Mouse (Mus musculus) MEL (cell line): ENCODE measurements around the gene Atp8b5. TPM values are rescaled to one million over a fixed set of nuclear protein-coding genes. Genes with fewer than 3 reads are reported as not detected.
A peak's percentile ranks its signal among the peaks of the same experiment; 100 is the strongest.

Source experiments
- DNase-seq: peaks from one replicate; pipeline ENCODE4 v3.0.0; 2011; ENCODE audit warnings: low read depth, low spot score
- H3K27ac ChIP-seq: 2 replicates; pipeline ENCODE4 v1.5.1; 2012; ENCODE audit warnings: low read depth, mild to moderate bottlenecking, control low read depth, low read length, moderate library complexity; ENCODE audit not compliant: control insufficient read depth
- H3K27me3 ChIP-seq, 2 experiments: fragments of 150-350 bp in 1 of 2; sonication (generic) in 1 of 2; 2 replicates each; pipeline ENCODE4 v1.6.1; 2012; ENCODE audit warnings: low read length in 2 of 2, mild to moderate bottlenecking in 2 of 2, improper control_type of control experiment in 1 of 2, moderate library complexity in 1 of 2; ENCODE audit not compliant: insufficient read depth in 2 of 2, control insufficient read depth in 1 of 2
- H3K36me3 ChIP-seq, 2 experiments: 2 replicates each; pipeline ENCODE4 v1.6.1; 2012 to 2014; ENCODE audit warnings: low read length in 2 of 2, improper control_type of control experiment in 1 of 2, inconsistent platforms in 1 of 2, mild to moderate bottlenecking in 1 of 2; ENCODE audit not compliant: insufficient read depth in 2 of 2, control insufficient read depth in 1 of 2
- H3K4me1 ChIP-seq, 2 experiments: fragments of 150-350 bp in 1 of 2; sonication (generic) in 1 of 2; 2 replicates each; pipeline ENCODE4 v1.6.1; 2012; ENCODE audit warnings: low read length in 2 of 2, improper control_type of control experiment in 1 of 2, mild to moderate bottlenecking in 1 of 2; ENCODE audit not compliant: insufficient read depth in 2 of 2, control insufficient read depth in 1 of 2
- H3K4me3 ChIP-seq, 2 experiments: fragments of 150-350 bp in 1 of 2; sonication (generic) in 1 of 2; 2 replicates each; pipeline ENCODE4 v1.5.1; 2012; ENCODE audit warnings: low read depth in 2 of 2, low read length in 2 of 2, mild to moderate bottlenecking in 2 of 2, moderate library complexity in 2 of 2, control low read depth in 1 of 2, improper control_type of control experiment in 1 of 2; ENCODE audit not compliant: control insufficient read depth in 1 of 2, insufficient read depth in 1 of 2
- H3K79me2 ChIP-seq: 2 replicates; pipeline ENCODE4 v1.6.1; 2012; ENCODE audit warnings: mild to moderate bottlenecking, low read length, moderate library complexity; ENCODE audit not compliant: control insufficient read depth, poor library complexity, insufficient read depth
- H3K9ac ChIP-seq: 2 replicates; pipeline ENCODE4 v1.6.1; 2012; ENCODE audit warnings: low read depth, mild to moderate bottlenecking, control low read depth, low read length, moderate library complexity; ENCODE audit not compliant: control insufficient read depth, poor library complexity, severe bottlenecking
- H3K9me3 ChIP-seq: fragments of 150-350 bp; sonication (generic); replicated peaks from 2 replicates; pipeline ENCODE4 v1.6.1; 2012; ENCODE audit warnings: mild to moderate bottlenecking, low read length, improper control_type of control experiment, moderate library complexity; ENCODE audit not compliant: insufficient read depth
- BHLHE40 ChIP-seq: IDR thresholded peaks from 2 replicates; pipeline ENCODE4 v1.6.1; 2012; ENCODE audit warnings: low read depth, mild to moderate bottlenecking, inconsistent platforms, low read length, improper control_type of control experiment, borderline replicate concordance
- E2F4 ChIP-seq: IDR thresholded peaks from 2 replicates; pipeline ENCODE4 v1.6.1; 2011; ENCODE audit warnings: low read depth, low read length, improper control_type of control experiment, borderline replicate concordance
- ELF1 ChIP-seq: IDR thresholded peaks from 2 replicates; pipeline ENCODE4 v1.6.1; 2014; ENCODE audit warnings: low read depth, mild to moderate bottlenecking, inconsistent platforms, low read length, improper control_type of control experiment, moderate library complexity
- EP300 ChIP-seq, 2 experiments: IDR thresholded peaks; 2 replicates each; pipeline ENCODE4 v1.6.1; 2011; ENCODE audit warnings: improper control_type of control experiment in 2 of 2, low read length in 2 of 2, low read depth in 1 of 2, mild to moderate bottlenecking in 1 of 2
- ETS1 ChIP-seq: IDR thresholded peaks from 2 replicates; pipeline ENCODE4 v1.6.1; 2012; ENCODE audit warnings: low read depth, mild to moderate bottlenecking, inconsistent platforms, low read length, improper control_type of control experiment, moderate library complexity
- GABPA ChIP-seq: IDR thresholded peaks from 2 replicates; pipeline ENCODE4 v1.6.1; 2012; ENCODE audit warnings: low read depth, mild to moderate bottlenecking, inconsistent platforms, low read length, improper control_type of control experiment, moderate library complexity
- GATA1 ChIP-seq: IDR thresholded peaks from 2 replicates; pipeline ENCODE4 v1.6.1; 2011; ENCODE audit warnings: low read depth, low read length, improper control_type of control experiment
- HCFC1 ChIP-seq: IDR thresholded peaks from 2 replicates; pipeline ENCODE4 v1.6.1; 2012; ENCODE audit warnings: low read depth, mild to moderate bottlenecking, inconsistent platforms, low read length, improper control_type of control experiment, moderate library complexity
- JUND ChIP-seq: IDR thresholded peaks from 2 replicates; pipeline ENCODE4 v1.6.1; 2011; ENCODE audit warnings: low read depth, mild to moderate bottlenecking, improper control_type of control experiment, low read length
- KAT2A ChIP-seq: conservative IDR thresholded peaks from 2 replicates; pipeline ENCODE4 v1.6.1; 2012; ENCODE audit warnings: low read depth, low read length, improper control_type of control experiment, inconsistent platforms
- MAFK ChIP-seq: IDR thresholded peaks from 2 replicates; pipeline ENCODE4 v1.6.1; 2011; ENCODE audit warnings: low read depth, mild to moderate bottlenecking, low read length, improper control_type of control experiment, borderline replicate concordance
- MAX ChIP-seq: IDR thresholded peaks from 2 replicates; pipeline ENCODE4 v1.6.1; 2011; ENCODE audit warnings: low read length, improper control_type of control experiment
- MAZ ChIP-seq: IDR thresholded peaks from 2 replicates; pipeline ENCODE4 v1.6.1; 2012; ENCODE audit warnings: low read depth, mild to moderate bottlenecking, inconsistent platforms, low read length, improper control_type of control experiment
- MEF2A ChIP-seq: IDR thresholded peaks from 2 replicates; pipeline ENCODE4 v1.6.1; 2014; ENCODE audit warnings: low read depth, mild to moderate bottlenecking, inconsistent platforms, low read length, improper control_type of control experiment; ENCODE audit not compliant: poor library complexity, insufficient replicate concordance, severe bottlenecking; ENCODE audit errors: extremely low read depth
- MXI1 ChIP-seq: IDR thresholded peaks from 2 replicates; pipeline ENCODE4 v1.6.1; 2011; ENCODE audit warnings: mild to moderate bottlenecking, low read depth, low read length, improper control_type of control experiment
- MYB ChIP-seq: IDR thresholded peaks from 2 replicates; pipeline ENCODE4 v1.6.1; 2011; ENCODE audit warnings: mild to moderate bottlenecking, low read depth, low read length, improper control_type of control experiment
- MYC ChIP-seq: IDR thresholded peaks from 2 replicates; pipeline ENCODE4 v1.6.1; 2011; ENCODE audit warnings: low read depth, mild to moderate bottlenecking, low read length, improper control_type of control experiment, moderate library complexity
- NELFE ChIP-seq: IDR thresholded peaks from 2 replicates; pipeline ENCODE4 v1.6.1; 2011; ENCODE audit warnings: low read depth, low read length, improper control_type of control experiment
- NRF1 ChIP-seq: IDR thresholded peaks from 2 replicates; pipeline ENCODE4 v1.6.1; 2014; ENCODE audit warnings: low read depth, mild to moderate bottlenecking, inconsistent platforms, low read length, improper control_type of control experiment, moderate library complexity; ENCODE audit not compliant: poor library complexity, insufficient read depth, severe bottlenecking
- POLR2A ChIP-seq, 2 experiments: IDR thresholded peaks; 2 replicates each; pipeline ENCODE4 v1.6.1; 2011 to 2012; ENCODE audit warnings: low read length in 2 of 2, mild to moderate bottlenecking in 2 of 2, control low read depth in 1 of 2, improper control_type of control experiment in 1 of 2, low read depth in 1 of 2, moderate library complexity in 1 of 2; ENCODE audit not compliant: control insufficient read depth in 1 of 2, insufficient read depth in 1 of 2, poor library complexity in 1 of 2
- POLR2AphosphoS2 ChIP-seq: IDR thresholded peaks from 2 replicates; pipeline ENCODE4 v1.6.1; 2011; ENCODE audit warnings: low read length, improper control_type of control experiment
- POLR2AphosphoS5 ChIP-seq: IDR thresholded peaks from 2 replicates; pipeline ENCODE4 v1.6.1; 2012; ENCODE audit warnings: low read depth, borderline replicate concordance, mild to moderate bottlenecking, inconsistent platforms, low read length, moderate library complexity, mixed read lengths
- RAD21 ChIP-seq: IDR thresholded peaks from 2 replicates; pipeline ENCODE4 v1.6.1; 2011; ENCODE audit warnings: mild to moderate bottlenecking, low read depth, low read length, improper control_type of control experiment
- RCOR1 ChIP-seq: IDR thresholded peaks from 2 replicates; pipeline ENCODE4 v1.6.1; 2012; ENCODE audit warnings: low read depth, mild to moderate bottlenecking, inconsistent platforms, low read length, improper control_type of control experiment
- SIN3A ChIP-seq: IDR thresholded peaks from 2 replicates; pipeline ENCODE4 v1.6.1; 2012; ENCODE audit warnings: low read length, improper control_type of control experiment, inconsistent platforms
- SMC3 ChIP-seq: IDR thresholded peaks from 2 replicates; pipeline ENCODE4 v1.6.1; 2011; ENCODE audit warnings: low read depth, low read length, improper control_type of control experiment
- TAL1 ChIP-seq: IDR thresholded peaks from 2 replicates; pipeline ENCODE4 v1.6.1; 2012; ENCODE audit warnings: mild to moderate bottlenecking, inconsistent platforms, low read length, moderate library complexity, mixed read lengths
- TBP ChIP-seq: IDR thresholded peaks from 2 replicates; pipeline ENCODE4 v1.8.0; 2011; ENCODE audit warnings: low read depth, low read length, improper control_type of control experiment
- TCF12 ChIP-seq: IDR thresholded peaks from 2 replicates; pipeline ENCODE4 v1.6.1; 2014; ENCODE audit warnings: low read depth, mild to moderate bottlenecking, inconsistent platforms, low read length, improper control_type of control experiment, moderate library complexity
- UBTF ChIP-seq: IDR thresholded peaks from 2 replicates; pipeline ENCODE4 v1.6.1; 2012; ENCODE audit warnings: low read depth, mild to moderate bottlenecking, inconsistent platforms, low read length, improper control_type of control experiment, moderate library complexity, borderline replicate concordance; ENCODE audit not compliant: insufficient read depth
- USF1 ChIP-seq: IDR thresholded peaks from 2 replicates; pipeline ENCODE4 v1.6.1; 2014; ENCODE audit warnings: low read depth, mild to moderate bottlenecking, inconsistent platforms, low read length, improper control_type of control experiment, moderate library complexity
- ZKSCAN1 ChIP-seq: IDR thresholded peaks from 2 replicates; pipeline ENCODE4 v1.6.1; 2012; ENCODE audit warnings: low read depth, mild to moderate bottlenecking, inconsistent platforms, low read length, improper control_type of control experiment, moderate library complexity
- ZMIZ1 ChIP-seq: IDR thresholded peaks from 2 replicates; pipeline ENCODE4 v1.6.1; 2012; ENCODE audit warnings: low read depth, mild to moderate bottlenecking, inconsistent platforms, low read length, improper control_type of control experiment, moderate library complexity
- ZNF384 ChIP-seq: IDR thresholded peaks from 2 replicates; pipeline ENCODE4 v1.6.1; 2012; ENCODE audit warnings: low read depth, mild to moderate bottlenecking, inconsistent platforms, low read length, improper control_type of control experiment
- polyA plus RNA-seq, 2 experiments: library from polyadenylated mRNA; stranded (reverse) in 1 of 2; unstranded in 1 of 2; fragments of >175 nt in 1 of 2; fragments of >200 nt in 1 of 2; gene quantifications; 2 replicates each; pipeline versions ENCODE4 v1.2.1 to v1.2.4; 2012; ENCODE audit warnings: low replicate concordance in 2 of 2, low read depth in 1 of 2; ENCODE audit not compliant: insufficient read length in 2 of 2, insufficient read depth in 1 of 2, missing spikeins in 1 of 2
- total RNA-seq: library from RNA; depleted of rRNA; stranded (reverse); fragments of 300-350 nt; gene quantifications from 2 replicates; pipeline ENCODE4 v1.2.3, GENCODE M21; 2012

Gene Atp8b5
- total and polyA plus RNA-seq, 3 experiments: 4.9 to 5.0 TPM; not detected in 1

- Histone ChIP-seq H3K27ac (peak overlapping the region; percentile 96), H3K4me3 (peak overlapping the region; percentile 25 to 36; a peak in 2 of 4 replicates)
These were observed 150.5 kb downstream of the Atp8b5 start for GRCm38 (mm10) chr4:43417269-43418062.

GRCm38 (mm10) chr4:43418450-43418849, 151.5 kb downstream of the Atp8b5 start:
- peak overlapping the region; percentile 96 for H3K27ac ChIP-seq
- H3K9ac ChIP-seq: no peak overlapping the region
- no peaks in the 10 kb centered on the region for H3K27me3 ChIP-seq
- H3K9me3 ChIP-seq: no peaks in the 10 kb centered on the region
- no peak overlapping the region for H3K4me3 ChIP-seq
- H3K4me1 ChIP-seq: peaks cover 9 to 33% of the 10 kb centered on the region in 2 experiments
- DNase-seq: peak; percentile 54
- H3K79me2 ChIP-seq: no peaks in the 10 kb centered on the region; the same call in 1 of the 2 replicates
- H3K36me3 ChIP-seq: peaks cover 0 to 30% of the 10 kb centered on the region in 2 experiments; a peak in 2 of 4 replicates
- no peak for TF ChIP-seq MAZ
- TF ChIP-seq POLR2A (IDR thresholded peaks at IDR 0.05; ENCODE audit: control insufficient read depth in 1 of 2, insufficient read depth in 1 of 2, low read depth in 1 of 2, low read length in 2 of 2, poor library complexity in 1 of 2): no peak
- TF ChIP-seq POLR2AphosphoS5: no peak
- TF ChIP-seq MAX: no peak
- no peak for TF ChIP-seq KAT2A
- 0 out of 2 replicates have a peak, but pooled peaks have one; percentile 19 for TF ChIP-seq TCF12
- 0 out of 2 replicates have a peak, but pooled peaks have one; percentile 19 for TF ChIP-seq MYC
- TF ChIP-seq JUND: no peak
- no peak for TF ChIP-seq NELFE
- TF ChIP-seq SMC3: no peak; the same call in 1 of the 2 replicates
- peak; percentile 53; the same call in 1 of the 2 replicates for TF ChIP-seq BHLHE40
- TF ChIP-seq MEF2A: no peak
- peak; percentile 36 for TF ChIP-seq SIN3A
- TF ChIP-seq UBTF: no peak
- TF ChIP-seq GABPA: no peak
- TF ChIP-seq ZNF384: no peak

More at GRCm38 (mm10) chr4:43417269-43418062, 150.5 kb downstream of the Atp8b5 start:
- Histone ChIP-seq H3K27me3 (no peaks in the 10 kb centered on the region), H3K36me3 (peaks cover 0 to 30% of the 10 kb centered on the region in 2 experiments; a peak in 2 of 4 replicates), H3K9ac (peak overlapping the region; percentile 62), H3K79me2 (no peaks in the 10 kb centered on the region; the same call in 1 of the 2 replicates), H3K9me3 (no peaks in the 10 kb centered on the region), H3K4me1 (peaks cover 9 to 33% of the 10 kb centered on the region in 2 experiments)
- DNase-seq: peak; percentile 95
- TF ChIP-seq EP300 (IDR thresholded peaks at IDR 0.05; ENCODE audit: low read depth in 1 of 2, low read length in 2 of 2) (peak; percentile 94 to 95), BHLHE40 (peak; percentile 61; the same call in 1 of the 2 replicates), TBP (peak; percentile 69; the same call in 1 of the 2 replicates), SMC3 (no peak; the same call in 1 of the 2 replicates), MAFK (no peak), ZMIZ1 (no peak), MAX (peak; percentile 50), TCF12 (peak; percentile 87), USF1 (no peak), RAD21 (no peak; the same call in 1 of the 2 replicates), E2F4 (no peak), POLR2A (IDR thresholded peaks at IDR 0.05; ENCODE audit: control insufficient read depth in 1 of 2, insufficient read depth in 1 of 2, low read depth in 1 of 2, low read length in 2 of 2, poor library complexity in 1 of 2) (peak in 1 of 2 experiments; percentile 57; a peak in 2 of 4 replicates), ETS1 (peak; percentile 75; the same call in 1 of the 2 replicates), MAZ (no peak; the same call in 1 of the 2 replicates), POLR2AphosphoS2 (no peak), UBTF (no peak), ELF1 (peak; percentile 73), ZNF384 (no peak), TAL1 (peak; percentile 85), MEF2A (no peak), GABPA (no peak), JUND (no peak), KAT2A (no peak), NELFE (peak; percentile 52; the same call in 1 of the 2 replicates), RCOR1 (peak; percentile 40; the same call in 1 of the 2 replicates), MXI1 (no peak), MYB (peak; percentile 87), GATA1 (peak; percentile 94), HCFC1 (peak; percentile 47; the same call in 1 of the 2 replicates), MYC (peak; percentile 52; the same call in 1 of the 2 replicates), NRF1 (peak; percentile 87), SIN3A (peak; percentile 85), ZKSCAN1 (no peak)
